Mouse (Mus musculus) right cerebral cortex, postnatal 10 days (tissue): Measurements from ENCODE around the gene Jup.

Experiments
- DNase-seq, 2 experiments: peaks; one replicate each; pipeline ENCODE4 v3.0.0; 2021; ENCODE audit warnings: low spot score in 2 of 2

The Jup gene

GRCm38 (mm10) chr11:100320172-100320630 lies 77.4 kb downstream of the Jup start:
- DNase-seq = peak; percentile 96

- DNase-seq = peak; percentile 100
Measured at GRCm38 (mm10) chr11:100319492-100320171, 77.9 kb downstream of the Jup start, which contains the start of gene Eif1. Gene Eif1, plus strand, starts transcription at chr11:100319885.
